Mouse (Mus musculus) kidney, adult 2 months (tissue): ENCODE results near the gene Klhl25. TPM values are rescaled to one million over a fixed set of nuclear protein-coding genes. Genes with fewer than 3 reads are reported as not detected.
"Not testable (repeated sequence)": the region's sequence is repeated elsewhere in the genome, so short reads cannot be mapped to it uniquely, and the experiment has no call there.

Source experiments
- DNase-seq: peaks from one replicate; pipeline ENCODE4 v3.0.0; 2021
- H3K27ac ChIP-seq: fragments of 200-500 bp; 2 replicates; pipeline ENCODE4 v1.5.1; 2012; ENCODE audit warnings: low read depth, low read length, control low read depth, inconsistent platforms; ENCODE audit not compliant: insufficient read depth
- H3K27me3 ChIP-seq: fragments of 200-500 bp; replicated peaks from 2 replicates; pipeline ENCODE4 v1.6.1; 2012; ENCODE audit warnings: mild to moderate bottlenecking, moderate library complexity, low read length, inconsistent platforms; ENCODE audit not compliant: control insufficient read depth, insufficient read depth
- H3K36me3 ChIP-seq: fragments of 200-500 bp; 2 replicates; pipeline ENCODE4 v1.6.1; 2012; ENCODE audit warnings: mild to moderate bottlenecking, moderate library complexity, low read length, inconsistent platforms; ENCODE audit not compliant: control insufficient read depth, insufficient read depth
- H3K4me1 ChIP-seq: fragments of 200-500 bp; 2 replicates; pipeline ENCODE4 v1.6.1; 2011; ENCODE audit warnings: low read length; ENCODE audit not compliant: control insufficient read depth, insufficient read depth
- H3K4me3 ChIP-seq: fragments of 200-500 bp; 2 replicates; pipeline ENCODE4 v1.5.1; 2011; ENCODE audit warnings: mild to moderate bottlenecking, low read depth, low read length, control low read depth; ENCODE audit not compliant: insufficient read depth
- CTCF ChIP-seq: fragments of 200-500 bp; conservative IDR thresholded peaks from 2 replicates; pipeline ENCODE4 v1.5.1; 2011; ENCODE audit warnings: low read depth, mild to moderate bottlenecking, control low read depth, low read length, moderate library complexity, mixed read lengths; ENCODE audit not compliant: insufficient read depth, insufficient read length
- POLR2A ChIP-seq: fragments of 200-500 bp; IDR thresholded peaks from one replicate; pipeline ENCODE4 v1.6.1; 2011; ENCODE audit warnings: low read depth, low read length, control low read depth
- WGBS: fragments of 180-500 bp; shearing (Covaris S2); methylation state at CpG from one replicate; pipeline ENCODE4 v1.1.7; 2018; 5-methylcytosine and 5-hydroxymethylcytosine counted together
- polyA plus RNA-seq: library from polyadenylated mRNA; depleted of rRNA; stranded (reverse); fragments of >200 nt; gene quantifications from 2 replicates; pipeline ENCODE4 v1.2.3, GENCODE M21; 2012

Gene Klhl25
- polyA plus RNA-seq, 1 experiment = 11.7 TPM

GRCm38 (mm10) chr7:75873746-75874145 is 25.6 kb downstream of the Klhl25 start:
- no peak for DNase-seq
- TF ChIP-seq POLR2A = no peak
- no peak for TF ChIP-seq CTCF
- H3K4me1 ChIP-seq = no peaks in the 10 kb centered on the region

GRCm38 (mm10) chr7:75879436-75879835 is 31.3 kb downstream of the Klhl25 start:
- not testable (repeated sequence) for H3K4me3 ChIP-seq, DNase-seq, H3K4me1 ChIP-seq, H3K27ac ChIP-seq, H3K36me3 ChIP-seq, H3K27me3 ChIP-seq
- WGBS = 88% methylated on average over 2 of the region's 2 CpGs

More at GRCm38 (mm10) chr7:75873746-75874145, 25.6 kb downstream of the Klhl25 start:
- Histone ChIP-seq H3K27me3 (no peaks in the 10 kb centered on the region), H3K4me3 (no peak overlapping the region), H3K36me3 (no peaks in the 10 kb centered on the region), H3K27ac (no peak overlapping the region)
- 95% methylated on average over 7 of the region's 7 CpGs for WGBS

- H3K4me3 ChIP-seq = no peak overlapping the region
- no peaks in the 10 kb centered on the region for H3K36me3 ChIP-seq
- no peak for DNase-seq
- H3K4me1 ChIP-seq = no peaks in the 10 kb centered on the region
- WGBS = 75% methylated on average over 8 of the region's 8 CpGs
- no peak for TF ChIP-seq POLR2A
- no peak for TF ChIP-seq CTCF
- no peak overlapping the region for H3K27ac ChIP-seq
- no peaks in the 10 kb centered on the region for H3K27me3 ChIP-seq
Measured at GRCm38 (mm10) chr7:75880236-75880635, 32.1 kb downstream of the Klhl25 start.

- H3K4me3 ChIP-seq = no peak overlapping the region
- WGBS = 9% methylated on average over 8 of the region's 8 CpGs
- H3K27me3 ChIP-seq = no peaks in the 10 kb centered on the region
- peak; percentile 74 for DNase-seq
- H3K27ac ChIP-seq = no peak overlapping the region
- TF ChIP-seq POLR2A (no peak), CTCF (peak; percentile 96)
- no peaks in the 10 kb centered on the region for H3K4me1 ChIP-seq
- H3K36me3 ChIP-seq = no peaks in the 10 kb centered on the region
Measured at GRCm38 (mm10) chr7:75880650-75881049, 32.5 kb downstream of the Klhl25 start.

GRCm38 (mm10) chr7:75881376-75881775 is 33.3 kb downstream of the Klhl25 start:
- Histone ChIP-seq H3K27ac (no peak overlapping the region), H3K36me3 (no peaks in the 10 kb centered on the region), H3K4me1 (no peaks in the 10 kb centered on the region), H3K27me3 (no peaks in the 10 kb centered on the region), H3K4me3 (no peak overlapping the region)
- WGBS = 63% methylated on average over 6 of the region's 6 CpGs
- TF ChIP-seq POLR2A (no peak), CTCF (no peak)
- no peak for DNase-seq

- WGBS = 71% methylated on average over 3 of the region's 3 CpGs
- H3K4me1 ChIP-seq = no peaks in the 10 kb centered on the region
- DNase-seq = no peak
- no peak overlapping the region for H3K4me3 ChIP-seq
- H3K36me3 ChIP-seq = no peaks in the 10 kb centered on the region
- no peak overlapping the region for H3K27ac ChIP-seq
- no peaks in the 10 kb centered on the region for H3K27me3 ChIP-seq
- no peak for TF ChIP-seq CTCF
- TF ChIP-seq POLR2A = no peak
Measured at GRCm38 (mm10) chr7:75881791-75882190, 33.7 kb downstream of the Klhl25 start.

GRCm38 (mm10) chr7:75891466-75891865 is 43.4 kb downstream of the Klhl25 start:
- no peaks in the 10 kb centered on the region for H3K27me3 ChIP-seq
- H3K4me3 ChIP-seq = no peak overlapping the region
- TF ChIP-seq POLR2A (no peak), CTCF (no peak)
- H3K27ac ChIP-seq = no peak overlapping the region
- no peaks in the 10 kb centered on the region for H3K4me1 ChIP-seq
- WGBS = 94% methylated on average over 4 of the region's 4 CpGs
- DNase-seq = no peak
- no peaks in the 10 kb centered on the region for H3K36me3 ChIP-seq

GRCm38 (mm10) chr7:75892737-75893136 is 44.6 kb downstream of the Klhl25 start:
- WGBS = 48% methylated on average over 3 of the region's 3 CpGs
- H3K4me1 ChIP-seq = no peaks in the 10 kb centered on the region
- H3K4me3 ChIP-seq = no peak overlapping the region
- no peaks in the 10 kb centered on the region for H3K36me3 ChIP-seq
- no peak overlapping the region for H3K27ac ChIP-seq
- no peak for TF ChIP-seq POLR2A
- no peak for TF ChIP-seq CTCF
- no peaks in the 10 kb centered on the region for H3K27me3 ChIP-seq
- DNase-seq = no peak
